Mouse (Mus musculus): ENCODE results near the gene Rgs3. TPM values are rescaled to one million over a fixed set of nuclear protein-coding genes. Genes with fewer than 3 reads are reported as not detected.
A peak's percentile ranks its signal among the peaks of the same experiment; 100 is the strongest.

The Rgs3 gene
- total and polyA plus RNA-seq, 2 experiments from 2014 or later = 52.1 to 114 TPM

- 0 out of 2 replicates have a peak, but pooled peaks cover 4% of the 10 kb centered on the region for H3K4me1 ChIP-seq (ENCODE audit: control insufficient read depth, insufficient read depth)
- H3K27ac ChIP-seq (ENCODE audit: low read depth) = no peak overlapping the region
- TF ChIP-seq CTCF (IDR thresholded peaks at IDR 0.05; ENCODE audit: low read depth) = no peak
- no peak for TF ChIP-seq EP300 (IDR thresholded peaks at IDR 0.05; ENCODE audit: low read depth)
- H3K27me3 ChIP-seq (ENCODE audit: control insufficient read depth, insufficient read depth, low read length) = no peaks in the 10 kb centered on the region
- DNase-seq (ENCODE audit: low spot score) (no peak), ATAC-seq (ENCODE audit: insufficient read depth, low read depth) (no peak)
- no peaks in the 10 kb centered on the region for H3K9me3 ChIP-seq (replicated peaks; ENCODE audit: control insufficient read depth, low read length)
- 74% methylated on average over 7 of the region's 7 CpGs for WGBS
- H3K4me2 ChIP-seq (ENCODE audit: low read depth, low read length) = no peak overlapping the region
- H3K36me3 ChIP-seq (replicated peaks; ENCODE audit: control insufficient read depth, insufficient read depth, low read length) = no peaks in the 10 kb centered on the region
- H3K9ac ChIP-seq (replicated peaks; ENCODE audit: low read depth, low read length) = no peak overlapping the region
- no peak overlapping the region for H3K4me3 ChIP-seq (ENCODE audit: low read depth, low read length)
These were observed 151.5 kb downstream of the Rgs3 start for GRCm38 (mm10) chr4:62711159-62711558.

GRCm38 (mm10) chr4:62711582-62711981 is 151.9 kb downstream of the Rgs3 start:
- H3K4me1 ChIP-seq (ENCODE audit: control insufficient read depth, insufficient read depth) = 0 out of 2 replicates have a peak, but pooled peaks cover 4% of the 10 kb centered on the region
- 56% methylated on average over 4 of the region's 4 CpGs for WGBS

GRCm38 (mm10) chr4:62720861-62721260 is 161.2 kb downstream of the Rgs3 start:
- Histone ChIP-seq H3K9me3 (replicated peaks; ENCODE audit: control insufficient read depth, low read length) (no peaks in the 10 kb centered on the region), H3K4me1 (ENCODE audit: control insufficient read depth, insufficient read depth) (peaks cover 15% of the 10 kb centered on the region), H3K9ac (replicated peaks; ENCODE audit: low read depth, low read length) (no peak overlapping the region), H3K27me3 (ENCODE audit: control insufficient read depth, insufficient read depth, low read length) (no peaks in the 10 kb centered on the region), H3K36me3 (replicated peaks; ENCODE audit: control insufficient read depth, insufficient read depth, low read length) (no peaks in the 10 kb centered on the region), H3K4me3 (ENCODE audit: low read depth, low read length) (no peak overlapping the region), H3K4me2 (ENCODE audit: low read depth, low read length) (no peak overlapping the region), H3K27ac (ENCODE audit: low read depth) (no peak overlapping the region)
- DNase-seq (ENCODE audit: low spot score) = no peak
- ATAC-seq (ENCODE audit: insufficient read depth, low read depth) = no peak
- TF ChIP-seq CTCF (IDR thresholded peaks at IDR 0.05; ENCODE audit: low read depth) (no peak), EP300 (IDR thresholded peaks at IDR 0.05; ENCODE audit: low read depth) (no peak)

More at GRCm38 (mm10) chr4:62711582-62711981, 151.9 kb downstream of the Rgs3 start:
- no peak overlapping the region for H3K4me3 ChIP-seq (ENCODE audit: low read depth, low read length)
- no peak overlapping the region for H3K27ac ChIP-seq (ENCODE audit: low read depth)
- no peaks in the 10 kb centered on the region for H3K36me3 ChIP-seq (replicated peaks; ENCODE audit: control insufficient read depth, insufficient read depth, low read length)
- no peak for DNase-seq (ENCODE audit: low spot score)
- ATAC-seq (ENCODE audit: insufficient read depth, low read depth) = no peak
- no peaks in the 10 kb centered on the region for H3K9me3 ChIP-seq (replicated peaks; ENCODE audit: control insufficient read depth, low read length)
- H3K9ac ChIP-seq (replicated peaks; ENCODE audit: low read depth, low read length) = no peak overlapping the region
- H3K4me2 ChIP-seq (ENCODE audit: low read depth, low read length) = no peak overlapping the region
- TF ChIP-seq CTCF (IDR thresholded peaks at IDR 0.05; ENCODE audit: low read depth) (no peak), EP300 (IDR thresholded peaks at IDR 0.05; ENCODE audit: low read depth) (no peak)
- H3K27me3 ChIP-seq (ENCODE audit: control insufficient read depth, insufficient read depth, low read length) = no peaks in the 10 kb centered on the region

GRCm38 (mm10) chr4:62722021-62722426 is 162.4 kb downstream of the Rgs3 start:
- no peaks in the 10 kb centered on the region for H3K36me3 ChIP-seq (replicated peaks; ENCODE audit: control insufficient read depth, insufficient read depth, low read length)
- DNase-seq (ENCODE audit: low spot score) = no peak
- H3K4me3 ChIP-seq (ENCODE audit: low read depth, low read length) = no peak overlapping the region
- peaks cover 15% of the 10 kb centered on the region for H3K4me1 ChIP-seq (ENCODE audit: control insufficient read depth, insufficient read depth)
- peak overlapping the region; percentile 15; the same call in 1 of the 2 replicates for H3K9ac ChIP-seq (replicated peaks; ENCODE audit: low read depth, low read length)
- ATAC-seq (ENCODE audit: insufficient read depth, low read depth) = peak; percentile 73
- TF ChIP-seq EP300 (IDR thresholded peaks at IDR 0.05; ENCODE audit: low read depth) (no peak), CTCF (IDR thresholded peaks at IDR 0.05; ENCODE audit: low read depth) (no peak)
- H3K27me3 ChIP-seq (ENCODE audit: control insufficient read depth, insufficient read depth, low read length) = no peaks in the 10 kb centered on the region
- H3K4me2 ChIP-seq (ENCODE audit: low read depth, low read length) = no peak overlapping the region
- no peaks in the 10 kb centered on the region for H3K9me3 ChIP-seq (replicated peaks; ENCODE audit: control insufficient read depth, low read length)
- H3K27ac ChIP-seq (ENCODE audit: low read depth) = peak overlapping the region; percentile 63
- 18% methylated on average over 3 of the region's 3 CpGs for WGBS

GRCm38 (mm10) chr4:62723795-62724194 is 164.1 kb downstream of the Rgs3 start:
- TF ChIP-seq EP300 (IDR thresholded peaks at IDR 0.05; ENCODE audit: low read depth) (no peak), CTCF (IDR thresholded peaks at IDR 0.05; ENCODE audit: low read depth) (no peak)
- Histone ChIP-seq H3K9me3 (replicated peaks; ENCODE audit: control insufficient read depth, low read length) (no peaks in the 10 kb centered on the region), H3K4me2 (ENCODE audit: low read depth, low read length) (no peak overlapping the region), H3K27me3 (ENCODE audit: control insufficient read depth, insufficient read depth, low read length) (no peaks in the 10 kb centered on the region), H3K4me3 (ENCODE audit: low read depth, low read length) (no peak overlapping the region), H3K36me3 (replicated peaks; ENCODE audit: control insufficient read depth, insufficient read depth, low read length) (no peaks in the 10 kb centered on the region), H3K9ac (replicated peaks; ENCODE audit: low read depth, low read length) (no peak overlapping the region), H3K4me1 (ENCODE audit: control insufficient read depth, insufficient read depth) (peaks cover 15% of the 10 kb centered on the region), H3K27ac (ENCODE audit: low read depth) (no peak overlapping the region)
- DNase-seq (ENCODE audit: low spot score) (no peak), ATAC-seq (ENCODE audit: insufficient read depth, low read depth) (no peak)
- 82% methylated on average over 5 of the region's 5 CpGs for WGBS

GRCm38 (mm10) chr4:62726282-62726937 is 166.8 kb downstream of the Rgs3 start:
- Histone ChIP-seq H3K4me3 (ENCODE audit: low read depth, low read length) (no peak overlapping the region), H3K4me2 (ENCODE audit: low read depth, low read length) (no peak overlapping the region), H3K4me1 (ENCODE audit: control insufficient read depth, insufficient read depth) (peaks cover 16% of the 10 kb centered on the region), H3K9me3 (replicated peaks; ENCODE audit: control insufficient read depth, low read length) (no peaks in the 10 kb centered on the region), H3K27ac (ENCODE audit: low read depth) (no peak overlapping the region), H3K36me3 (replicated peaks; ENCODE audit: control insufficient read depth, insufficient read depth, low read length) (no peaks in the 10 kb centered on the region), H3K9ac (replicated peaks; ENCODE audit: low read depth, low read length) (no peak overlapping the region), H3K27me3 (ENCODE audit: control insufficient read depth, insufficient read depth, low read length) (no peaks in the 10 kb centered on the region)
- ATAC-seq (ENCODE audit: insufficient read depth, low read depth) = no peak
- TF ChIP-seq CTCF (IDR thresholded peaks at IDR 0.05; ENCODE audit: low read depth) (no peak), EP300 (IDR thresholded peaks at IDR 0.05; ENCODE audit: low read depth) (no peak)
- WGBS = 90% methylated on average over 5 of the region's 5 CpGs
- DNase-seq (ENCODE audit: low spot score) = no peak

All from heart, postnatal 0 days (tissue).